Mouse (Mus musculus): ENCODE measurements around the gene Cldn14.

Gene Cldn14

DNA sequence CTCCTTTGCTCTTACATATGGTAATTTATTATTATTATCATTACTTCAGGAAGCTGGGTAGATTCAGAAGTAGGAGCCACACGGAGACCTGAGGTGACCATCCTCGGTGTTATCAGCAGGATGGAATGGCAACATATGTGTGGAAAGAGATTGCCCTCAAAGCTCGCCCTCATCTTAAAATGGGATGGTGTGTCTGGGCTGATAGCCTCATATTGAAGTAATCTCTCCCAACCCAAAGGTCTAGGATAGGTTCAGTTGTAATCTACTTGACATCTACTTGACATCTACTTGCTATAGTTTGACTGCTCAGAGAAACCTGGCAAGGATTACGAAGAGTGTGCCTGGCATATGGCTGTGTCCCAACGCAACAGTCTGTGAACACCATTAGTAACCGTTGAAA lies 64.3 kb downstream of the Cldn14 start:
- no peak for DNase-seq (ENCODE audit: low spot score in 2 of 2)

DNA sequence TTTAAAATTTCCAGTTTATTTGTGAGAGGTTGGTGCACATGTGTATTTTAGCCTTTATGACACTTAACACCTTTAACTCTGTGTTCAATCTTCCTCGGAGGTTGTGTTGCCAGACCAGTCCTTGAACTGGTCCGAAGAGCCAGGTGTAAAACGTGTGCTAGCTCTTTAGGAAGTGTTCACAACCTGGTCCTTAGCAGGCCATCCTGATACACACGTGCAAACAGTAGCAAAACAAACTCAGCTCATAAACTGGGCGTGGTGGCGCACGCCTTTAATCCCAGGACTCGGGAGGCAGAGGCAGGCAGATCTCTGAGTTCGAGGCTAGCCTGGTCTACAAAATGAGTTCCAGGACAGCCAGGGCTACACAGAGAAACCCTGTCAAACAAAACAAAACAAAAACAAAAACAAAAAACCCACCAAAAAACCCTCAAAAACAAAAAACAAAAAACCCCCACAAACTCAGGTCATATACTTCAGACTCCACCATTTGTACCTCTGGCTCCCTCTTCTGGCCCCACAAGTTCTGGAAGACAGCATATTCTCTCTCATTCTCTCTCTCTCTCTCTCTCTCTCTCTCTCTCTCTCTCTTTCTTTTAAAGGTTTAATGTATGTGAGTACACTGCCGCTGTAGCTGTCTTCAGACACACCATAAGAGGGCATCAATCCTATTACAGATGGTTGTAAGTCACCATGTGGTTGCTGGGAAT lies 65.7 kb downstream of the Cldn14 start:
- no peak for DNase-seq (ENCODE audit: low spot score in 2 of 2)

DNA sequence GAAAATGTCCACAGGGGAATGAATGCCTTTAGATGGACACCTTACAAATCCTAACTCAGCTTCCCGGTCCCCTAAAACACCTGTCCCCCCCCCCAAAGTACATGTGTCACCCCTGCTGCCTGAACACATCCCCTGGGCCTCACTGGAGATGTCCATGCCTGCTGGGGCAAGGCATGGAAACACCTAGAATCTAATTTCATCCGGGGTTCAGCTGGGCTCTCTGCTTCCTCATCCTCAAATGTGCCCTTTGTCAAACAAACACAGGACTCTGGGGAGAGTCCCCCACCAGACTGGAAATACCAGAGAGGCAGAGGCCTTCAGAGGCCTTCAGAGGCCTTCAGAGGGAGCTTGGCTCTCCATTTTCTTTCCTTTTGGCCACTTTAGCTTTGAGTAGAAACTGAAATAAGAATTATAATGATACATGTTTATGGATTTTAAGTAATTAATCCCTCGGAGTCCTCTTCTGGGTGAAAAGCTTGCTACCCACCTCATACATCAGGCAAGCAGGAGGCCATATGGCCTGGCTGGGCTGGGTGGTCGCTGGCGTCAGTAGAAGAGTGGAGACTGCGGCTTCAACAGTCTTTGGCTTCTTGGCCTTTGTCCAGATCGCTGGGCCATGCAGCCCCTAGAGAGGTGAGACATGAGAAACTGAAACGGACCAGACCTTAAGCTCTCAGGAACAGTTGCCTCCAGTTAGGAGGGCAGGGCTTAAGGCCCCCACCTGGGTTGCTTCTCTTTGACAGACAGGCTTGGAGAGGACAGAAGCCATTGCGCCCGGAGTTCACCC lies 66.7 kb downstream of the Cldn14 start:
- no peak for DNase-seq (ENCODE audit: low spot score in 2 of 2)

DNA sequence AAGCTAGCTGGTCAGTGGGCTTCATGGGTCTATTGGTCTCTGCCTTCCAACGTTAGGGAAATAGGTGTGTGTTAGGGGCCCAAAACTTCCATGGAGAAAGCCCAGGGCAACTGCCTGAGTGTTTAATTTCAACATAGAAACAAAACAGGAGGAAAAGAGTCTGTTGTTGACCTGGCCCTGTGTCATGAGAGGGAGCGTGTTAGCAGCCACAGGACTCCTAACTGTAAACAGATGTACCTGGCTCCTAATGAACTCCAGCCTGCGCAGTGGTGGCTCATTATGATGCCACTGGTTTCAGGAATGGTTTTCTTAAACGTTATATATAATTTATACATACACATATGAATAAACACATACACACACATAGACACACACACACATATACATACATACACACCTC lies 68.7 kb downstream of the Cldn14 start:
- DNase-seq (ENCODE audit: low spot score in 2 of 2): no peak

DNA sequence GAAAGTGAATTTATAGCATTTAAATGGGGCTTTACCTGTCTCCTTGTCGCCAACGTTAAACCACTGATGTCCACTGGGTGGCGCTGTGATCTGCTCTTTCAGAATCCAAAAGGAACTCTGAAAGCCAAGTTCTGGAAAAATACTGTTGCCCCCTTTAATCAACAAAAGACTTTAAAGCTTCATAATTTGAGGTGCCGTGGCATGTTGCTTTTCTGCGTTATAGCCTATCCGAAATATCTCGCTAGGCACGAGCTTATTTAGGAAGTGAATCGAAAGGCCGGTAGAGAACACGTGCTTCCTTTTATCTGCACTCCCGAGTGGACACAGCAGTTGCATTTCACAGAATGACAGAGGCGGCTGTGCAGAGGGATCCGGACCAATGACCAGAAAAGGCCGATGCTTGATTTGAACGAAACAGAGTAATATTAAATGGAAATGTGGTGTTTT lies 70.2 kb downstream of the Cldn14 start:
- DNase-seq (ENCODE audit: low spot score in 2 of 2): peak; percentile 49 to 86

DNA sequence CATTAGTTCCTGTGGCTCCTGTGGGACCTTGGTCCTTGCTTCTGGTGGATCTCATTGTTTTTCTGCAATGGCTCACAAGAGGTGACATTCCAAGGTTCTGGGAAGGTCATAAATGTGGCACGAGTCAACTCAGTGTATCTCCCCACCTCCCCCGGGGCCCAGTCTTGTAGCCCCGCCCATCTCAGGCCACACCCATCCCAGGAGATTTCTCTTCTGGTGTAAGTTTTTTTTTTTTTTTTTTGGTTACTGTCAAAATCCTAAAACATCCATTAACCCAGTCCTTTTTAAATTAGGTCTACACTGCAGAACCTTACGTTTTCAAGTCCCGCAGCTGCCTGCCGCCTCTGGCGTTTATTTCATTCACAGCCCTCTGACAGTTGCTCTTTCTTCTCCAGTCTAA lies 73.6 kb downstream of the Cldn14 start:
- peak in 1 of 2 experiments; percentile 39 for DNase-seq (ENCODE audit: low spot score in 2 of 2)

DNA sequence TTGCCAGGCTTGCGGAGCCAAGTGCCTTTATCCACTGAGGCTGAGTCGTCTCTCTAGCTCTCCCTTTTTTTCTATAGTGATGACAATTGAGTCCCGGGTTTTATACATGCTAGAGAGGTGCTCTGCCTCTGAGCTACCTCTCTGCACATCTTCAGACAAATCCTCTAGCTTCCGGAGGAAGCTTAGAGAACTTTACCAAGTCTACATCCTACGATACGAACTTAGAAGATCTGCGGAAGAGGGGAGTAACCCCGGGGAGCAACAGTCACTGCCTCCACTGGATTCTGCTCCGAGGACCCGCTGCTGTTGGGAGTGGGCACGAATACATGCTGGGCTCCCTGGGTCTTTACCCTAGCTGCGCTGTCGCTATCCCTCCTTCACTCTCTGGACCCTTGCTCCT lies 74.0 kb downstream of the Cldn14 start:
- no peak for DNase-seq (ENCODE audit: low spot score in 2 of 2)

DNA sequence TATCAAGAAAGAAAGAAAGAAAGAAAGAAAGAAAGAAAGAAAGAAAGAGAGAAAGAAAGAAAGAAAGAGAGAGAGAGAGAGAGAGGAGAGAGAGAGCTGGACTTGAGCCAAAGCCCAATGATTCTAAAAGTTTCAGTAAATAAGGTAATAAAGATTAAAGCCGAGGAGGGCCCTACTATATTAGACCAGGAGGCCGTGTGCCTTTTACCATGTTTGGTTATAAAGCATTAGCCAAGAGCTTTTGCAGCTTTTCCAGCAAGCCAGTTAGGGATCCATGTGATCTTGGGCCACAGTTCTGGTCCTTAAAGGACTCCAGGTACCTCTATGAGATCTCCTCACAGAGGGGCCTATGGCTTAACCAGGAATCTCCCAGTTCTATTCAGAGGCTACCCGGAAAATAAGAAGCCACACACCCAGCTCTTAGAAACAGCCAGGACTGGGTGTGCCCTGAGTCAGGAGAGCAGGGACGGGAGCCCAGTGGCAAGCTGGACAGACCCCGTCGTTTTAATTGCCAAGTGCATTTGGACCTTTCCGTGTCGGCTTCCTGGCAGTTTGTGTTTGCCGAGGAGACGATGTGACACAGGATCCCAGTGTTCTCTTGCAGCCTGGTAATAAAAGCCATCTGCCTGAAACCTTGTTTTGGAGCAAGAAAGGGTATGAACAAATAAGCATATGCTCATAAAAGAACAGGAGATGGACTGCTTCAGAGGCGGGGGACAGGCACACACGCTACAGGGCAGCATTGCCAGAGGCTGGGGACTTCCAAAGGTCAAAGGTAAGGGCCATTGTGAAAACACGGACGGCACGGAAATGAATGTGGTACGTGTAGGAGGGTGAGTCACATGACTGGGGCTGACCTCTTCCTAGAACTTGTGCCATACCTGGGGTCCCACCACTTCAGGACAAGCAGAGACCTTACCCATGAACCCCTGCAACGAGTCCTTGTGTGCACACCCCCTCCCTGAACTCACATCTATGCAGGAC lies 76.2 kb downstream of the Cldn14 start:
- DNase-seq (ENCODE audit: low spot score in 2 of 2): no peak

DNA sequence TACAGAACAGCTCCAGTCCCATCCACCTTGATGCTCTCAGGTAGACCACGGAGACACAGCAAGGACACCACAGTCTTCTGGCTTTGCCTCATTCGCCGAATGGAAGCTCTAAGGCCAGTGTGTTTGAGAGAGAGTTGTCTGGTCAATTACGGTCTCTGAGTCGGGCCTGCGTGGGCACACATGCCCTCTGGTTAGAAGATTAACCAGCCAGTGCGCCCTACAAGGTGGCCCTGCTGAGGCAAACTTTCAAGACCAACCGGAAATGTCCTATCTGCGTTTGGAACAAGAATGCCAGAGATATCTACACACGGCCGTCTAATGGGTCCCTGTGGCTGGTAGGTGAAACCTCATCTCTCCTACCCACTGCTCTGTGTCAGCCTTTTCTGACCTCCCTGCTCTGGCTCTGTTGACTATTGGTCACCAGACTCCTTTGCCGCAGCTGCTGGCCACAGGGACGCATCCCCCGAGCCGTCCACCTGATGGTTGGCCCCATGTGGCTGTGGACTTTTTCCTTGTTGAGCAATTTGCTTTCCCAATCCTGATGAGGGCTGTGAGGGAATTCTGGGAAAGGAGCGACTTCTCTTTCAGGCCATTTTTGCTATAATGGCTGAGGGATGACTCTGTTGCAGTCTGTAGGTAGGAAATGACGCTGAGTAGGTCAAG lies 79.1 kb downstream of the Cldn14 start:
- DNase-seq (ENCODE audit: low spot score in 2 of 2): no peak

DNA sequence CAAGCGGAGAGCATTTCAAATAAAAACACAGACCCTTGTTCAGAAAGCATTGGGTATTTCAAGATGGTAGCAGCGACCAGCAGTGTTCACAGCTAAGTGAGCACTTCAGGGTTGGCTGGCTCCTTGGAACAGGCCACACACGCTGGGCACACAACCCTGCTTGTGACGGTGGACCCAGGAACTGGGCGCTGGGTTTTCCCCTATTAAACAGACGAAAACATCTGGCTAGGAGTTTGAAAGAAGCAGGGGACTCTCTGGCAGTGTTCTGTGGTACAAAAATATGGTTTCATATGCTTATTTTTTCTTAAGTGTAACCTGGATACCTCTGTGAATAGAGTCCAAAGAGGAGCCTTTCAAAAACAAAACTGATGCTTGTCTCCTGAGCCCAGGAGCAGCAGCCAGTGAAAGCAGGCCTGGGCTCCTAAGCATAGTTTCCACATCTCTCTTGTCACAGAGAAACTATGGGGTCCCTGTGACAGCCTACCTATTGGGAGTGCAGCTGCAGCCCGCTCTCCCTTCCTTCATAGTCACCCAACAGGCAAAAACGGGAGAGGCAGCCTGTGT lies 82.9 kb downstream of the Cldn14 start:
- no peak for DNase-seq (ENCODE audit: low spot score in 2 of 2)

DNA sequence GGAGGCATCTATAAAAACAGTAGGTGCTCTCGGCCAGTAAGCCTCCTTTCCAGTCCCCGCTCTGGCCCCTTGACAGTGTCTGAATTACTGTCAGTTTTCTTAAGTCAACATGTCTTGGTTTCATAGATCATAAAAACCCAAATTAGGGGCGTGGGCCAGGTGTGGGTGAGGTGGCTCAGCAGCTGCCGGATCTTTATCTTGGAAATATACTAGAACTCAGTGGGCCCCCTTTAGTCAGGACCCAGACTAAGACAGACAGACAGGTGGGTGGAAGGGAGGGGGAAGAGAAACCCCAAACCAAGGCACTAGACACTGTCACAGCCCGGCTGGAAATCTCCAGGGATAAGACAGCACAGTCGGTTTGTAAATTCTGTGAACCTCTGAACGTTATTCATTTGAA lies 84.8 kb downstream of the Cldn14 start:
- no peak for DNase-seq (ENCODE audit: low spot score in 2 of 2)

DNA sequence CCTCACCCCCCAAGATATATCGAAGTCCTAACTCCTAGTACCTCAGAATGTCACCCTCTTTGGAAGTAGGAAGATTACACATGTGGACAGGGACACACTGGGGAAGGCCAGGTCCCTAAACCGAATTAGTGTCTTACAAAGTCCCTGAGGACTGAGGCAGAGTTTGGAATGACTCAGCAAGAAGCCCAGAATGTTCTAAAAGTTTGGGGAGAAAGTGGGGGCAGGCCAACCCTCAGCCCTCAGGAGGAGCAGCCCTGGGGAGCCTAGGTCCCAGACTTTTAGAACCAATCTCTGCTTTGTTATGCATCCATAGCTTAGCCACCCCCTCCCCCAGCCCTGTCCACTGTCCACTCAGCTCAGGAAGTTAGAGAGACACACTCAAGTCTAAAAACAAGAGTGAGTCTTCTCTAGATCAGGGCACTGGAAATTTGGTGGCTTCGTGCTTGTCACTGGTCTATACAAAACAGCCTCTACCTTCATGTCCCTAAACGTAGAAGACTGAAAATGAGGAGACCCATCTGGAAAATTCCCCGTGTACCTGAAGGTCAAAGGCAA lies 85.7 kb downstream of the Cldn14 start:
- no peak for DNase-seq (ENCODE audit: low spot score in 2 of 2)

DNA sequence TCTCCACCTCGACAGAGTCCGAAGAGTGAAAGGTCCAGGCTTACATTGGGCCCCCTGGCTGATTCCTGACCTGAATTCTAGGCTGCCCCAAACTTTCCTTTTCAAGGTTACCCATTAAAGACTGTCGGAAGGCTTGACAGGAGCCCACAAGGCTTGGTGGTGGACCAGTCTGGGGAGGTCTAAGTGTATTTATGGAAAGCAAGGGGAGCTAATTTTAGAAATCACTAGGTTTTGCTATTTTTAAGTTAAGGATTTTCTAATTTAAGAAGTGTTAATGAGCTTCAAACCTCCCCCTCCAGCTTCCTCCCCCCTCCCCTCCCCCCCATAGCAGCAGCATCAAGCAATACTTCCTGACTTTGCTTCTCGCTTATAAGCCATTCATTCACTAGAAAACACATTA lies 88.0 kb downstream of the Cldn14 start:
- DNase-seq (ENCODE audit: low spot score in 2 of 2): no peak

DNA sequence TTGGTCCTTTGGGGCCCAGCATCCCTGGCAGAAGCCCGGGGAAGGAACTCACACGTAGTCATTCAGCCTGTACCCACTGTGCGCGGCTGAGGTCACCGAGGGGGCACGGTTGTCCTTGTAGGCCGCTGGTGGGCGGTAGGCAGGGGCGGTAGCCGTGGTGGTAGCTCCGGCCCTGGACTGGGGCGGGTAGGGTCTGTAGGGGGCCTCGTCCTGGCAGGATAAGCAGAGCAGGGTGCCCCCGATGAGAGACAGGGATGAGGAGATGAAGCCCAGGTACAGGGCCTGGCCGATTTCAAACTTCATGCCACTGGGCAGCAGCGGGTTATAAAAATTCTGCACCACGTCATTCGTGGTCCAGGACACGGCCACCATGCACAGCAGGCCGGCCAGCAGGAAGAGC lies 89.4 kb downstream of the Cldn14 start:
- DNase-seq (ENCODE audit: low spot score in 2 of 2): no peak

DNA sequence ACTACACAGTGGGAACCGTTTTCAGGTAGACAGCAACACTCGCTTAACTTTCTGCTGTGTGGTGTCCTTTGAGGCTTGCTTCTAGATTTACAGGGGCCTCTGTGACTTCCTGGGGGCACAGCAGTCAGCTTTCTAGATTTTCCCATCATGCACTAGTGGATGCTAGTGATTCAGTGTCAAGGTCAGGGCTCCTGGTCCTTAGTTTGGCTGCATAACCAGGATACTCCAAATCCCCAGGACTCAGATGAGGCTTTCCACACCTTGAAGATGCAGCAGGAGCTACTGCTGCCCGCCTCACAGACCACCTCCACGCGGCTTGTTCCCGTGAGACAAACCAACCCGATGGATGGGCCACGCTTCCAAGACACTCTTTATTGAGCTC lies 90.0 kb downstream of the Cldn14 start:
- DNase-seq (ENCODE audit: low spot score in 2 of 2): no peak

DNA sequence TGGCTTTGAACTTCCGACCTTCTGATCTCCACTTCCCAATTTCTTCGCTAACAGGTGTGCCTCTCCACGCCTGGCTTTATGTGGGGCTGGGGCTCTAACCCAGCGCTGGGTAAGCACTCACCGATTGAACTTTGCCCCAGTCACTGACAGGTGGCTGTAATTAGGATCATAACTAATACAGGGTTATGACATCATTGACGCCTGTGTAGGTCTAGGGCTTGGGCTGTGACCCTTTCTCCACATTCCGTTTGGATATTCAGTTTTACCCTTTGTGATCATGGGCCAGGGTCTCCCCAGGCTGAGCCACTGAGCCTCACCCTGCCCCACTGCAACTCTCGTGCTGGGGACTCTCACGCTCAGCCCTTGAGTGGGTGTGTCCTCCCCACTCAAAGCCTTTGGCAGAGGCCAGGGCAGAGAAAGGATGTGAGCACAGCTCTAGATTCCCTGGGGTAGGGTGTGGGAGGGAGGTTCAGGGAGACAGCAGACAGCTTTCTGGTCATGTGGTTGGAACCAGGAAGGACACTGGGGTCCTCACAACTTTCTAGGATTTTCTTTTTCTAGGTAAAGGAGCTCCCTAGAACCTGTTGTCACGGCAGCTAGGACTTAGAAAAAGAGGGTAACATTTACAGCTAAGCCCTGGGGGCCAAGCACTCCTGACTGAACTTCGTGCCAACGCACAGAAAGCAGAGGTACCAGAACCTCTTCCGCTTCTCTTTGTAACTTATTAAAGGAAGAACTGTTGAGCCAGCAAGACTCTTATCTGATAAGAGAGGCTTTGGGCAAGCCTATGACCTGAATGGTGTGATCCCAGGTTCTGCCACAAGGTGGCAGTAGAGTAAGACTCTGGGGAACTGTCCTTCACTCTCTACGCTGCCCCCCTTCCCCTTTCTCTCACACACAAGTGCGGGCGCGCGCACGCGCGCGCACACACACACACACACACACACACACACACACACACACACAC lies 90.6 kb downstream of the Cldn14 start:
- DNase-seq (ENCODE audit: low spot score in 2 of 2): peak; percentile 86 to 95

DNA sequence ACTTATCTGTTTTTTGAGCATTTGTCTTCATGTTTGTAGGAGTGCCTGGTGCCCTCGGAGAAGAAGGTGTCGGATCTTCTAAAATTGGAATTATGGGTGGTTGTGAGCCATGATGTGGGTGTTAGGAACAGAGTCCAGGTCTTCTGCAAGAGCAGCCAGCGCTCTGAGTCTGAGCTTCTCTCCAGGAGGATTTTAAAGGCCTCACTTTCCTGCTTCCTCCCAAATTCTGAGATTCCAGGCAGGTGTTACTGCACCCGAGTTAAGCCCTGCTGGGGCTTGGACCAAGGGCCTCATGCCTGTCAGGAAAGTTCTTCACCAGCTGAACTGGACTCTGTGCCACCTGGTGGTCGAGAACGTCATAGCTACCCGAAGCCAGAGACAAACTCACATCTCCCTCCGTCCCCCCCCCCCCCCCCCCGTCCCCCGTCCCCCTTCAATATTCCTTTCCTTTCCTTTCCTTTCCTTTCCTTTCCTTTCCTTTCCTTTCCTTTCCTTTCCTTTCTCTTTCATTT lies 93.2 kb downstream of the Cldn14 start:
- DNase-seq (ENCODE audit: low spot score in 2 of 2): peak; percentile 56 to 80

DNA sequence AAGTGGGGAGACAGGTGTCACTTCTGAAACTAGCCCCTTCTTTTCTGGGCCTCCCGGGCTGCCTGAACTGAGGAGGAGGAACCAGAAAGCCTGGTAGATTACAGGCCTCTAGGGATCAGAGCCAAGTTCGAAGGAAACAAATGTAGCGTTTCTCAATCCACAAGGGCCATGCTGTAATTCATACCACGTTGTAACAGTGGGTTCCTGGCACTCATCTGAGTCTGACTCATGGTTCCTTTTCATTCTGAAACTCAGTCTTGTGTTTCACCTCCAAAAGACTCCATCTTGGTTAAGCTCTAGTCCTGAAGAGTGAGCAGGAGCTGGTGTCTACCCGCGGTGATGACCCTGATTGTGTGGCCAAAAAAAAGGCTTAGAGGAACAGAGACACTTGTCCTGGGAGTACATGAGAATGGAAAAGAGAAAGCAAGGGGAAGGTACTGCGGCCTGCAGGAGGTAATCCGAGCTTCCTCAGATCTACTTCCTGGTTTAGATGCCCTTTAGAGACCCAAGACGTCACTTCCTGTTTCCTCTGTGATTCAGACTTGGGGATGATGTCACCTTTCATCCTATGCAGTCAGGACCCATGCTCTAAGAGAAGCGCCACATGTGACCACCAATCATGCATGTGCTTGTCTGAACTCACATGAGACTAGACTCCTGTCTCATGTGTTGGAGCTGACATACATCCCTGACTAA lies 94.6 kb downstream of the Cldn14 start:
- no peak for DNase-seq (ENCODE audit: low spot score in 2 of 2)

DNA sequence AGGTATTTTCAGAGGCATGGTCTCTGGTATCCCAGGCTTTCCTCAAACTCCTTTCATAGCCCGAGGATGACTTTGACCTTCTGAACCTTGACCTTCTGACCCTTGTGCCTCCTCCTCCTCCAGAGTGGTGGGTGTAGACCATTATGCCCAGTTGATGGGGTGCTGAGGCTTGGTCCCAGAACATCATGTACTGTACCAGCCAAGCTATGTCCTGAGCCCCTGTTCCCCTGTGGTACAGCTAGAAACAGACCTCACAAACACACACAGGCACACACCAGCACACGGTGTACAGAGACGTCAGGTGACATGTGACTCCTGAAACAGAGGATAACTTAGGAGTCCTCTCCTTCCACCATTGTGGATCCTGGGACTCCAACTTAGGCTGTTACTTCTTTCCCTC lies 95.8 kb downstream of the Cldn14 start:
- DNase-seq (ENCODE audit: low spot score in 2 of 2): no peak
